Mouse (Mus musculus): Measurements from ENCODE around the gene Gpr18. TPM values are rescaled to one million over a fixed set of nuclear protein-coding genes. Genes with fewer than 3 reads are reported as not detected.

The Gpr18 gene
- polyA plus RNA-seq, 1 experiment: 0.08 TPM

DNA sequence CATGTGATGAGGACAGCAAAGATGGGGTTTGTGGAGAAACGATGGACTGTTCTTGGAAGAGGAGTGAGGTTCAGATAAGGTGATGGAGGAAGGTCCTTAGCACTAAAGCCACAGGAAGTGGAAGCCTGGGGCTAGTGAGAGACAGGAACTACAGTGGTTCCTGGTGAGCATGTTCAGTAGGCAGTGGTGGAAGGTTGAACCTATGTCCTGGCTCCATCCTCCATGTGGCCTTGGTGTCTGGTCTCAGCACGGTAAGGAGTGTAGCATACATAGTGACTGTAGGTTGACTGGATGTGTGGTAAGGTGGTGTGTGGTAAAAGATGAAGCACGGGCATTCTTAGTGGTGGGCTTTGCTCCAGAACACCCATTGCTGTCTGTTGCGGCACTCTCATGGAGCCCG is 34.3 kb upstream of the Gpr18 start:
- no peak for DNase-seq (ENCODE audit: extremely low spot score in 1 of 2, low spot score in 1 of 2)

DNA sequence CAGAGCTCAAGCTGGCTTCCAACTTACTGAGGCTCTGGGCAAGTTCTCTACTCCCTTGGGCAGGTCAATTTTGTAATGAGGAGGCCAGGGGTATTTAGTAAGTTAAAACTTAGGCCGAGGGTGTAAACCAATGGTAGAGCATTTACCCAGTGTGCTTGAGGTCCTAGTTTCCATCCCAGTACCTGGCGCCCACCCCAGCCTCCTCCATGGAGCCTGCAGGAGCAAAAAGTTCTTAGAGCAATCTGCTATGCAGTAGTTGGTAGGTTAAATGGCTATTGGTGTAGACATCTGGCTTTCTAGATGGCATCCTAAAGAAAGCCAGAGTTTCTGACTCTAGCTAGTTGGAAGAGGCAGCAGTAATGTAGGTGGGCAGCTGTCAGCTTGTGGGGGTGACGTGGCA is 33.9 kb upstream of the Gpr18 start:
- no peak for DNase-seq (ENCODE audit: extremely low spot score in 1 of 2, low spot score in 1 of 2)

DNA sequence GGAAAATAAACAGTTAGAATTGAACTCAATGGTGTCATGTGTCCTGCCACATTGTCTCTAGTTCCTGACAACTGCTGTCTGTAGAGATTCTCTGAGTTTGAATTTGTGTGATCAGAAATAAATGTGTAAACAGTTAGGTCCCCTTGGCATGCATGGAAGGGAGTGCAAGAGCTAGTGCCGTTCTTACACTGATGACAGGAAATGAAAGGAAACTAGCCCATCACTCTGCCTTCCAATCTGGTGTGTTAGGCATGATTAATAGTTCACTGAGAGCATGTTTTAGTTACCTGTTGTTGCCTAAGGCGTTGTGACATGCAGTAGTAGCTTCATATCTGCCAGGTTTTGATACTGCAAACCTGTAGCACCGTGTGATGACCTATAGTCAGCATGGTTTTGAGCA is 32.4 kb upstream of the Gpr18 start:
- DNase-seq (ENCODE audit: extremely low spot score in 1 of 2, low spot score in 1 of 2): no peak

DNA sequence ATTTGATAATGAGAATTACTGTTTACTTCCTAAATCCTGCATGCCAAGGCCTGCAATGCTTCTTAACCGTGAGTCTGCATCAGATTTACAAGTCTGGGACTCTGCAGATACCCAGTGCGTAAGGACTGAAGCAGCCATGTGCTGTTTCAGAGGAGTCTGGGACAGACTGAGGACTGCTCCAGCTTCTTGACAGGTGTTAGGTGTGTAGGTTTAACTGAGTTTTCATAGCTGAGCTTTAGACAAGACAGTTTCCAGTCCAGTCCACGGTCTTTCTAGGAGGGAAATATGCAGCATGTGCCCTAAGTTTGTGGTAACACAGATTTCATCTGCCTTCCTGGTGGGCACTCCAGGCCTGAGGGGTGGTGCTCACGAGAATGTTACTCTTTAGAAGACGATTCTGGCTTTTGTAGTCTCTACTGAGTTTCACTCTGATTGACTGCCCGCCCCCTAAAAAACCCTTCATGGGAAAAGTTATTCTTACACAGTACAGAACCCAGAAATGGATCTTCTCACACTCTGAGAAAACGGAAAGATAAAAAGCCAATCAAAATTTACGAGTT is 31.7 kb upstream of the Gpr18 start:
- no peak for DNase-seq (ENCODE audit: extremely low spot score in 1 of 2, low spot score in 1 of 2)

DNA sequence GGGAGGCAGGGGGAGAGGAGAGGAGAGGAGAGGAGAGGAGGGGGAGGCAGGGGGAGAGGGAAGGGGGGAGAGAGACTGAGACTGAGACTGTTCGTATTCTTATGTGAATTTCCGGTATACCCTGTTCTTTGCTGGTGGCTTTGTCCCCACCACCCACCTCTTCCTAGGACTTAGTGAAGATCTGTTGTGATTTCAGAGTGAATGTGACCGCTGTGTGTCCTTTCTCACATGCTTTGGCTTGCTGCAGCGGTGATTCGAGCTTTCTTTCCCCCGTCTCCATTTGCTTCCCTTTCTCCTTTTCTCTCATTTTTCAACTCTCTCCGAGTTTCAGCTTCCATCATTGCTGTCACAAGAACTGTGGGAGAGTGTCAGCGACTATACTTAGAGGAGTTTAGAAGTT is 31.1 kb upstream of the Gpr18 start:
- DNase-seq (ENCODE audit: extremely low spot score in 1 of 2, low spot score in 1 of 2): no peak

DNA sequence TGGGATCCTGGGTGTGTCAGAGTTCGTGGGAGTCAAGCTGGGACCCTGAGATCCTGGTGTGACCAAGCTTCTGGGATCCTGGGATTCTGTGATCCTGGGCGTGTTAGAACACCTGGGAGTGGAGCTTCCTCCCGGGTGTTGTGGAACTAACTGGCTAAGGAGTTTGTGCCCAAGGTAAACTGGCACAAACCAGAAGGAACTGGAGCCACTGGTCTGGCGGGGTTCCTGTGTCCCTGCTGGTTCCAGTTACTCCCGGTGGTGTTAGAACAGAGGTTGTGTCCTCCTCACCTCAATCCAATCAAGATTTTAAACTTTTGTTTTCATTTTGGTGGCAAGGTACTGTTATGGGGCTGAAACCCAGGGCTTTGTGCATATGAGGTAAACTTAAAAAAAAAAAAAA is 30.6 kb upstream of the Gpr18 start:
- no peak for DNase-seq (ENCODE audit: extremely low spot score in 1 of 2, low spot score in 1 of 2)

DNA sequence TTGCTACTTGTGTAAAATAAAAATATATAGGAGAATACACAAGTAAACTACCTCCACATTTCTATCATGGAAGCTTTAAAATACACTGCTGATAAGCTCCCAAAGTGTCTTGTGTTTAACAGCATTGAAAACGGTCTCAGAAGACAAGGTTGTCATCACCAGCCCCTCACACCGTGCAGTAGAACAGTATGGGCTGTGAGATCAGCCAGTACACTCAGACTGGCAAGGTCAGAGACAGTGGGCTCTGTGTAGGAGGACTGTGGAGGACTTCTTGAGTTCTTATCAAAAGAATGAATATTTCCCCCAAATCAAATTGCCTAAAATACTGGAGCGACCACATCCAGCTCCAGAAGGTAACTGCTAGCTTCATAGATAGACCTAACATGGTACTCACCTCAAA is 24.0 kb upstream of the Gpr18 start:
- no peak for DNase-seq (ENCODE audit: extremely low spot score in 1 of 2, low spot score in 1 of 2)

DNA sequence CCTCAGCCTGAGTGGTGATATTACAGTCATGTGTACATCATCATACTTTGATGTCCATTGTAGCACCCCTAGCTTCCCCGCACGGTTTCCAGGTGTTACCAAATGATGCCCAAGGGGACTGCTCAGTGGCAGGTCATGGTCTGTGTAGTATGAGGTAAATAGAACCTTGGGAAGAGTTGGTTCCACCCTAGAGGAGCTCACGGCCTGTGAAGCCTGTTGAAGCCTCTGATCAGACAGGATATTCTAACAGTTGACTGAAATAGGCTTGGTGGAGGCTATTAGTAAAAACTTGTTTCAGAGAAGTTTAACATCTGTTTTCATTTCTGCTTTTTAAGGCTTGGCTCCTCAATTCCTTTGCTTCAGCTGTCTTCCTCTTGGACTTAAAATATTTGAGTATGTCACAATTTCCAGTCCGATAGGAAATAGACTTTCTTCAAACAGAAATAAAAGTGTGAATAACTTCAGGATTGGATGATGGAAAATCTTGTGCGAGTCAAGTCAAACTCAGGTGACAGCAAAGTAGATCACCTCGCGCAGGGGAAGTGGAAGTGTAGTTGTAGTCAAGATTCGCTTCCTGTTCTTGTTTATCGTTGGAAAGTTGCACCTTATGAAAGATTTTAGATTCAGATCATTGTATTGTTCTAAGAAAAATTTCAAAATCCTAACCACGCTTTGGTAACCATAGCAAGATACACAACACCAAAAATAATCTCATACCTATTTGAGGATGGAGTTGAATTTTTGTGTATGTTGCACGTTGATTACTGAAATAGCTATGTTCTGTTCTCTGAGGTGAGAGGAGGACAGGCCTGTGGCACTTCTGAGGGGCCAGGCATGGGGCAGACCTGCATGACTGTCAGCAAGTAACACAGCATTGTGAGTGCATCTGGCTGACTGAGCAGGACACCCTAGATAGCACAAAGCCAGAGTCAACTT is 22.9 kb upstream of the Gpr18 start:
- no peak for DNase-seq (ENCODE audit: extremely low spot score in 1 of 2, low spot score in 1 of 2)

DNA sequence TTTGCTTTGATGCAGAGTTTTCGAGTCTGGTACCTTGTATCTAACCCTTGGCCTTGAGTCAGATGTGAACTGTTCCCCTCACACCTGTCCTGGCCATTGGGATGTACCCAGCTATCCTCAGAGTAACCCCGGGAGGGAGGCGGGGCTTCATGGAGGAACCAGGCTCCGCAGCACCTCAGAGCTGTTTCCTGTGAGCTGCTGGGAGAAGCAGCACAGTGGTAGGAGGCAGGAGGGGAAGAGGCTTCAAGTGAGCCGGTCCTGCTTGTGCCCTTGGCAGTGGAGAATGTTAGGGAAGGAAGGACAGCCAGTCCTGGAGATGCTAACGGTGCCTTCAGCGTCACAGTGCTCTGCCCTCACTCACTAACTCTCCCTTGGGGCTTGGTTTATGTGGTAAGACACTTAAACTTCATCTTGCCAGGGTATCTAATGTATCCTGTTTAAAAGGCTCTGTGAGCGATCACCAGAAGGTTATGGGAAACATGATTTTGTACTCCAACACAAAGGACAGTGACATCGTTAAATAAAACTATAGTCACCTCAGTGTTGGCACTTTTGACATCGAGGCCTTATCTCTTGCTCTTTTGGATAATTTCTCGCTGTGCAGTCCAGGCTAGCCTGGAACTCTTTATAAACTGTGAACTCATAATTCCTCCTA is 22.1 kb upstream of the Gpr18 start:
- no peak for DNase-seq (ENCODE audit: extremely low spot score in 1 of 2, low spot score in 1 of 2)

DNA sequence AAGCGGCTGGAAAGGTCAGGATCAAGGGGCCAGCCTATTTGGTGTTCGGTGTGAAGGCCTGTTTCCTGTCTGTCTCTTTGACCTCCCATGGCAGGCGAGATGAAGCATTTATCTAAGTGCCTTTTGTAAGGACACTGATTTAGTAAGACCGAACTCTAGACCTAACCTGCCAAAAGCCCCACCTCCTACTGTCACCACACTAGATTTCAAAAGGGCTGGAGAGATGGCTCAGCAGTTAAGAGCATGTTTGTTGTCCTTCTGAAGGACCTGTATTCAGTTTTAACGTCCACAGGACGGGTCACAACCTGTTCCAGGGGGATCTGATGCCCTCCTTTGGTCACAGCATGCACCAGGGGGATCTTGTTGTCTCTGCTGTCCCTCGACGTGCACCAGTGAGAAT is 21.3 kb upstream of the Gpr18 start:
- DNase-seq (ENCODE audit: extremely low spot score in 1 of 2, low spot score in 1 of 2): no peak

DNA sequence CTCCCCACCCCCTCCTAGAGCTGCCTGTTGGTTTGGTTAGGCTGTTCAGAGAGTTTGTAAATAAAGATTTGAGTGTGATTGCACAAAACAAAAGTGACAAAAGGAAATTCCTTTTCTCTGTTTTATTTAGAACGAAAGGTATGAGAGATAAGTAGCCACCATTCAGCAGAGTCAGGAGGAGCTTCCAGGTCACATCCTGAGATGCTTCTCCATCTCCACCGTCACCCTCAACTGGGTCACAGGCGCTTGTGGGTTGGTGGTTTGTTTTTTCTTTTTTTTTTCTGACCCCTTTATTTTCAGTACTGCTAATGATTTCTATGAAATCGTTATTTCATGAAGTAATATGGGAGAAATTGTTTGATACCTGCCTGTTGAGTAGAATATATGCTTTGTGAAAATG is 20.8 kb upstream of the Gpr18 start:
- DNase-seq (ENCODE audit: extremely low spot score in 1 of 2, low spot score in 1 of 2): no peak

DNA sequence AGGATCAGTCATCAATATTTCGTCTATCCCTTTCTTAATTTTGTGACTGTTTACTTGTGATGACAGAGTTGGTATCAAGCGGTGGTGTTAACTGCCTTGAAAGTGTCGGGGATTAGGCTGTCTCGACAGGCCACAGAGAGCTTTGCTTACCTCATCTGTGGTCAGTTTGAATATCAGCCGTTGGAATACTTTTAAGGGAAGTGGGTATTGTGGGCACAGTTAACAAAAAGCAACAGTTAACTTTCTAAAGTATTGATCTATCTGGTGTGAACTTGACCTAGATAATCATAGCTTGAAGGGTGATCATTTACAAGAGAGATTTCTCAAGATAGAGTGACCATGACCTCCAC is 19.0 kb upstream of the Gpr18 start:
- DNase-seq (ENCODE audit: extremely low spot score in 1 of 2, low spot score in 1 of 2): no peak

DNA sequence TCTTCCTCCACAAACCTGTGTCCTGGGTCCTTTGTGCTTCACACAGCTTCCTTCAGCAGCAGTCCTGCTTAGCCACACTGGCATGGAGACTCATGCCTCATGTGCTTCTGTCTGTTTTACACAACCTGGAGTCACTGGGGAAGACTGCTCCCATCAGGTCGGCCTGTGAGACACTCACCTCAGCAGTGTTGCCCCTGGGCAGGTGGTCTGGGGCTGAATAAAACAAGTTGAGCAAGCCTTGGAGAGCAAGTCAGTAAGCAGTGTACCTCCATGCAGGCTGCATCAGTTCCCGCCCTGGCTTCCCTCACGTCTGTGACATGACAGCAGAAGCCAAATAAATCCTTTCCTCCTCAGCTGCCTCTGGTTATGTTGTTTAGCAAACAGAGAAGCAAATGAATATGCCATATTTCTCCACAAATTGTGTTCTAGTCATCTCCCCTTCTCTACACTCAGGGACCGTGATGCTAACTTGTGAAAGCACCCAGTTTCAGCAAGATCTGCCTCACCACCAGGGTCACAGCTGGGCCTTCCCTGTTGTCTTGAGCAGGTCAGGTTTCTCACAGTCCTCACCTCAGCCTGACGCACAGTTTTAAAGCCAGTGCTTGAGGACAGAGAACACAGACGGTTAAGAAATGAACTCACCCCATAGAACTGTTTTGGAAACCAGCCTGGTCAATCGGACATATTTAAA is 18.5 kb upstream of the Gpr18 start:
- DNase-seq (ENCODE audit: extremely low spot score in 1 of 2, low spot score in 1 of 2): no peak

DNA sequence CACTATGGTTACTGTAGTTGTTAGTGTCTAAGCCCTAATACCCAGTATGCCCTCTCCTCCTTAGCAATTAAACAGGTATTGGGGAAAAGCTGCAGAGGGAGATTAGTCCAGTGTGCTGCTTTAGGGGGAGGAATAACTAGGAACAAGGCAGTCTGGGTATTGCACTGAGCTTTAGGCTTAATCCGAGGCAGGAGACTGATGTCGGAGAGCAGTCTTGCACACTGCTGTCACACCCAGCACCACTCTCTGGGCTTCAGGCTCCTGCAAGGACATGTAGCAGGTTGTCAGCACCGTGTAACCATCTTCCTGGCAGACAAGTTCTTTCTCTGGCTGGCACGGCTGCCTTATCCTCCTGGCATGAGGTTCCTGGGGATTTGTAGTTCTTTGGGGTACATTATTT is 16.6 kb upstream of the Gpr18 start:
- no peak for DNase-seq (ENCODE audit: extremely low spot score in 1 of 2, low spot score in 1 of 2)

DNA sequence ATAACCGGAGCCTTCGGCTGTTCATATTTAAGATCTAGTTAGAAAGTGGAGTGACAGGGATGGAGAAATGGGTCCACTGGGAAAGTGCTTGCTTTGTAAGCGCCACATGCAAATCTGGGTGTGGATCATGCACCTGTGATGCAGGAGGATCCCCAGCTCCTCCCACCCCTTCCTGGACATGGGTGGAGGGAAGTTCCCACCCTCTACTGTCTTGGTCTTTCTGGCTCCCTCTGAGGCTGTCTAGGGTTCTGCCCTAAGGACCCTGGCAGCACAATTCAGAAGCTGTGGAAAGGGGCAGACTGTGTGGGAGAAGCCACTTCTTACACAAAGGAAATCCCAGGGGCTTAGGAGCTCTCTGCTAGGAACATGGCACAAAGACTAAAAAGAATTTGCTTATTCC is 16.0 kb upstream of the Gpr18 start:
- DNase-seq (ENCODE audit: extremely low spot score in 1 of 2, low spot score in 1 of 2): no peak

DNA sequence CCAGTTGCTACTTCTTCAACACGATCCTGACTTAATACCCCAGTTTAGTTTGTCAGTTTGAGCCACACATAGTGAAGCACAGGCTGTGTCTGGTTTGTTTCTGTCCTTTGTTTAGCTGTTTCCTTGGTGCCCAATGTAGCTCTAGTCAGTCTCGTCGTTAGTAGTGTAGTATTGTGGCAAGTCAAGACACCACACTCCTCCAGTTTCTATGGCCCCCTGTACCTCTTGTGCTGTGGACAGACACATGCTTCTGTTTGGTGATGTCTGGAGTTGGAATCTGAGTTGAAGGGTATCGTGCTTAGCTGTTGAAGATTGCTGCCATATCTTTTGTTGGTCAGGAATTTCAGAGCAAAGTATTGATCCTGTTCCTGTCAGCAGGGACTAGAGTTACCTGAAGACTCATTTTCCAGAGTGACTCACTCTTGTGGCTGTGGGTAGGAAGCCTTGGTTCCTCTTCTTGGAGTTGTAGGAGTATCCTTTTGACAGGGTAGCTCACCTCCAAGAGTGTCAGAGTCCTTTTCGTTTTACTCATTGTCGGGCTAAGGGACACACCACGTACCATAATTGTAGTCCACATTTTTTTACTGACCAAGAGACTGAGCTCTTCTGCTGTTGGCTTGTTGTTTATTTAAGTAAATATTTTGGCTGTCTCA is 15.3 kb upstream of the Gpr18 start:
- no peak for DNase-seq (ENCODE audit: extremely low spot score in 1 of 2, low spot score in 1 of 2)

DNA sequence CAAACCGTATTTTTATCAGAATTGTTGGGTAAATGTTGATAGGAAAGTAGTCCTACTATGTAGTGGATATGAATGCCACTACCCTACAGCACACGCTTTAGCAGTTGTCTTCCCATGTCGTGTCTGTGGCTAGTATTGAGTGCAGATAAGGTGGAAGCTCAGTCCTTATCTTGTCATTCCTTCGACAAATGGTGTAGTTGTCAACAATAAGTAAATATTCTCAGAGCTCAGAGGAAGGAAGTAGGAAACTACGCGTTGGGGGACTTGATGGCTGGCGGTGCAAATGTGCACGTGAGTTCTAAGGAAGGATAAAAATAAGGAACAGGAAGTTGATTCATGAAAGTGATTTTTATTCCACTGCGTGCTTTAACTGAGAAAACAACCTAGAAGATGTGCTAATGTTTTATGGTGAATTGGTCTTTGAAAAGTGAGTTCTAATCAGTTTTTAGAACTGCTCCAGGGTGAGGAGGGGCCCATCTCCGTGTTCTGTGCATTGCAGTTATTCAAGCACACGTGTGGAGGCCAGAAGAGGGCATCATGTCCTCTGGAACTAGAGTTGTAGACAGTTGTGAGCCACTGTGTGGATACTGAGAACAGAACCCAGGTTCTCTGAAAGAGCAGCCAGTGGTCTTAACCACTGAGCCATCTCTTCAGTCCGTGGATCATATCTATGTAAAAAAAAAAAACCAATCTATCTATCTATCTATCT is 13.8 kb upstream of the Gpr18 start:
- no peak for DNase-seq (ENCODE audit: extremely low spot score in 1 of 2, low spot score in 1 of 2)

DNA sequence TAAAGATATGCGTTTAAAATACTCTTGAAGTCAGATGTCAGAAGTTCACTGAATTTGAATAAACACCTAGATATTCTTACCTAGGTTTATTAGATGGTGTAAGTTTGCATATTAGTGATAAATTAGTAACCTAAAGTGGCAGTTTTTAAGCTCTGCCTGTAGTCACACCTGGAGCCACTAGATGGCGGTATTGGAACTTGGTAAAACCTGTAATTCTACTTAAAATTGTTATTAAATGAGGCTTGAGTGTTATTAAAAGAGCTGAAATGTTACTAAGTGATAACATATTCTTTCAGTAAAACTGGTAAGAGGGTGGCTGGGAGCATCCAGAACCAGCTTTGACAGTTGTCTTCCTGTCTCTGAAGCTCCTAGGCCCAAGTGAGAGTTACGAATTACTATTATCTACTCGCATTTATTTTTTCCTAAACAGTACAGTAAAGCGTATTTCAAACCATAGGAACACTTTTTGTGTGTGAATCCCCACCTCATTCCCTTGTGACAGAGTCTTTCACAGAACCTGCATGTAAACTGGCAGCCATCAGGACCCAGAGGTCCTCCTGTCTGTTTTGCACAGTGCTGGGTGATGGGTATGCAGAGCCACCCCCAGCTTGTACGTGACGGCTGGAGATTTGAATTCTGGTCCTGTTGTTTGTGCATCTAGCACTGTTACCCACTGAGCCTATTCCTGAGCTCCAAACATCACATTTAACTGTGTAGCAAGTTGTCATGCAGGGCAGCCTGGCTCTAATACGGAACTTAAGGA is 13.0 kb upstream of the Gpr18 start:
- peak in 1 of 2 experiments; percentile 77 for DNase-seq (ENCODE audit: extremely low spot score in 1 of 2, low spot score in 1 of 2)

DNA sequence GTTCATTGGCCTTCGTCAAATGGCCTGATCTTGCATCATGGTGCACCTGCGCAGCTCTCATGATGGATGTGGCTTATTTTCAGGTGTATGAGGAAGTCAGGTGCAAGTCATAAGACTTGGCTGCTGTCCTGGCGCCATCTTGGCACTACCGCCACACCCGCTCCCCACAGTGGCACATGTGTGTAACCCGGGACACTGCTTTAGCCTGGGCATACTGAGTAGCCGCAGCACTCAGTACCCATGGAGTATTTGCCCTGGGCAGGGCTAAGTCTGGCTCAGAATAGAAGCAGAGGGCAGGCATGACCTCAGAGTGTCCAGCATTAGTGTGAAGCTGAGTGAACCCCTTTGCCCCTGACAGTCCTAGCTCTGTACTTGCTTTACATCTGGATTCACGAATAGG is 11.9 kb upstream of the Gpr18 start:
- no peak for DNase-seq (ENCODE audit: extremely low spot score in 1 of 2, low spot score in 1 of 2)

DNA sequence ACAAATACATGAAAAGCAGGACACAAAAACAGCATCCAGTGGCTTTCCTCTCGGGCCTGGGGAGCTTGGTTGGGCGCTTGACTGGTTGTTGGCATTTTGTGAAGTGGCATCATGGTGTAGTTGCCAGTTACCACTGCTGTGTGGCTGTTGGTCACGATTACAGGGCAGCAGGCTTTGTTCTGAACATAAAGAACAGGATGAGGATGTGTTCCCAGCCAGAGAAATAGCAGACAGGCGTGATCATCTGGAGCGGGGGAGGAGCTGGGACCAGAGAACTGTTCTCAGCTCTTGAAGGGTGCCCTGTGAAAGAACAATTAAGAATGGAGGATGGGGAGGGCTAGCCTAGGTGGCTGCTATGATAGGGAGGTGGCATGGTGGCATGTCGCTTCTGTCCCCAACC is 11.3 kb upstream of the Gpr18 start:
- DNase-seq (ENCODE audit: extremely low spot score in 1 of 2, low spot score in 1 of 2): no peak
